Mouse (Mus musculus) layer of hippocampus, postnatal 25 days (tissue): ENCODE data around the gene Cgnl1. TPM values are rescaled to one million over a fixed set of nuclear protein-coding genes. Genes with fewer than 3 reads are reported as not detected.

Experiments used
- DNase-seq, 2 experiments: peaks; one replicate each; pipeline ENCODE4 v3.0.0; 2022; ENCODE audit warnings: mixed read lengths in 2 of 2, low spot score in 1 of 2; ENCODE audit errors: extremely low spot score in 1 of 2
- total RNA-seq, 2 experiments: library from RNA; stranded (reverse); gene quantifications; 2 replicates each; pipeline ENCODE4 v1.2.3; 2021

Gene Cgnl1
- 1 to 10 TPM; 6.0 to 7.7 TPM for total RNA-seq

- DNase-seq, result no peak
Measured at GRCm38 (mm10) chr9:71770991-71771767, at the start of gene Cgnl1. Gene Cgnl1, minus strand, starts transcription at chr9:71771602.

- peak in 1 of 2 experiments; percentile 6 for DNase-seq
Measured at GRCm38 (mm10) chr9:71818453-71818852, 47.1 kb upstream of the Cgnl1 start.

GRCm38 (mm10) chr9:71816121-71816520 lies 44.7 kb upstream of the Cgnl1 start:
- no peak for DNase-seq

- no peak for DNase-seq
Measured at GRCm38 (mm10) chr9:71813565-71813964, 42.2 kb upstream of the Cgnl1 start.

- DNase-seq, result no peak
Measured at GRCm38 (mm10) chr9:71812914-71813313, 41.5 kb upstream of the Cgnl1 start.

GRCm38 (mm10) chr9:71812402-71812801 lies 41.0 kb upstream of the Cgnl1 start:
- no peak for DNase-seq

GRCm38 (mm10) chr9:71811404-71811803 lies 40.0 kb upstream of the Cgnl1 start:
- DNase-seq, result no peak

- no peak for DNase-seq
Measured at GRCm38 (mm10) chr9:71810723-71811122, 39.3 kb upstream of the Cgnl1 start.

GRCm38 (mm10) chr9:71808640-71809254 lies 37.3 kb upstream of the Cgnl1 start:
- no peak for DNase-seq

GRCm38 (mm10) chr9:71807801-71808200 lies 36.4 kb upstream of the Cgnl1 start:
- no peak for DNase-seq

- DNase-seq, result peak; percentile 67 to 87
Measured at GRCm38 (mm10) chr9:71806422-71806805, 35.0 kb upstream of the Cgnl1 start.

- no peak for DNase-seq
Measured at GRCm38 (mm10) chr9:71805646-71806421, 34.4 kb upstream of the Cgnl1 start.

GRCm38 (mm10) chr9:71804116-71804515 lies 32.7 kb upstream of the Cgnl1 start:
- no peak for DNase-seq

- no peak for DNase-seq
Measured at GRCm38 (mm10) chr9:71803281-71803680, 31.9 kb upstream of the Cgnl1 start.

GRCm38 (mm10) chr9:71799598-71799997 lies 28.2 kb upstream of the Cgnl1 start:
- DNase-seq, result no peak

GRCm38 (mm10) chr9:71798176-71798575 lies 26.8 kb upstream of the Cgnl1 start:
- DNase-seq, result no peak

- DNase-seq, result no peak
Measured at GRCm38 (mm10) chr9:71777404-71777803, 6.0 kb upstream of the Cgnl1 start.

- no peak for DNase-seq
Measured at GRCm38 (mm10) chr9:71776337-71776736, 4.9 kb upstream of the Cgnl1 start.

- DNase-seq, result no peak
Measured at GRCm38 (mm10) chr9:71773563-71773962, 2.2 kb upstream of the Cgnl1 start.

- DNase-seq, result peak in 1 of 2 experiments; percentile 23
Measured at GRCm38 (mm10) chr9:71772338-71772737, 936 bp upstream of the Cgnl1 start.

- no peak for DNase-seq
Measured at GRCm38 (mm10) chr9:71770484-71770883, 918 bp downstream of the Cgnl1 start.
